Mouse (Mus musculus): ENCODE results near the gene Zfp65. TPM values are rescaled to one million over a fixed set of nuclear protein-coding genes. Genes with fewer than 3 reads are reported as not detected.

Gene Zfp65
- polyA plus RNA-seq (2014; fragmentation: Illumina TruSeq; extraction: RNeasy Lipid Tissue Mini Kit (QIAGEN cat#74804); ENCODE audit: insufficient read depth, low read depth, low replicate concordance): 3.7 TPM

GRCm38 (mm10) chr13:67728641-67729318 is at the start of gene Zfp65:
TSS of gene Zfp65 (minus strand) at chr13:67729173.

GRCm38 (mm10) chr13:67754333-67755306 is 25.6 kb upstream of the Zfp65 start, which contains the start of gene Zfp85:
TSS of gene Zfp85 (minus strand) at chr13:67755228.

DNA sequence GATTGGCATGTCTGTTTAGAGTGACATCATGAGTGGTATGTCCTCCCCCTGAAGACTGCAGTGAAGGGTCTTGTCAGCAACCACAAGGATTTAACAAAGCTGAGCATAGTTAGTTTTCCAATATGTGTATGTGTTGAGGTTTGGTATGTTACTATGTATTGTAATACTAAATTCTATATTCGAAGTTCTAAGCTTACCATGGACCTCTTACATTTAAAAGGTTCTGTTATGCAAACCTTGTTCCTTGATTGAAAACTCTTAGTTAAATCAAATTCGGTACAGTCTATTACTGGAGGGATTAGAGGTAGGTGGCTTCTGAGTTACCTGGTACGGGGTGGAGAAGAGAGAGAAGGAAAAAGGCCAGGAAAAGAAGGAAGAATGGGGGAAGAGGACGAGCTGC is 42.0 kb downstream of the Zfp65 start, which contains the start of gene Zfp738:
Gene Zfp738, minus strand, starts transcription at position 101 of the 400 bp plus-strand sequence.

Other genes with a start within 250 kb of the Zfp65 start
- gene Zfp874b, start 244.9 kb downstream of the Zfp65 start, polyA plus RNA-seq (2014; fragmentation: Illumina TruSeq; extraction: RNeasy Lipid Tissue Mini Kit (QIAGEN cat#74804); ENCODE audit: insufficient read depth, low read depth, low replicate concordance): 7.2 TPM
- gene Zfp58, start 228.6 kb downstream of the Zfp65 start, polyA plus RNA-seq (2014; fragmentation: Illumina TruSeq; extraction: RNeasy Lipid Tissue Mini Kit (QIAGEN cat#74804); ENCODE audit: insufficient read depth, low read depth, low replicate concordance): 5.1 TPM
- not detected for gene Gm26965, start 203.0 kb downstream of the Zfp65 start, polyA plus RNA-seq (2014; fragmentation: Illumina TruSeq; extraction: RNeasy Lipid Tissue Mini Kit (QIAGEN cat#74804); ENCODE audit: insufficient read depth, low read depth, low replicate concordance)
- gene Zfp87, start 203.0 kb downstream of the Zfp65 start, polyA plus RNA-seq (2014; fragmentation: Illumina TruSeq; extraction: RNeasy Lipid Tissue Mini Kit (QIAGEN cat#74804); ENCODE audit: insufficient read depth, low read depth, low replicate concordance): 21.7 TPM
- gene Zfp748, start 175.3 kb downstream of the Zfp65 start, polyA plus RNA-seq (2014; fragmentation: Illumina TruSeq; extraction: RNeasy Lipid Tissue Mini Kit (QIAGEN cat#74804); ENCODE audit: insufficient read depth, low read depth, low replicate concordance): 4.4 TPM
- gene Zfp729b, start 119.5 kb downstream of the Zfp65 start, polyA plus RNA-seq (2014; fragmentation: Illumina TruSeq; extraction: RNeasy Lipid Tissue Mini Kit (QIAGEN cat#74804); ENCODE audit: insufficient read depth, low read depth, low replicate concordance): 3.4 TPM
- gene Gm49345, start 91.4 kb downstream of the Zfp65 start, polyA plus RNA-seq (2014; fragmentation: Illumina TruSeq; extraction: RNeasy Lipid Tissue Mini Kit (QIAGEN cat#74804); ENCODE audit: insufficient read depth, low read depth, low replicate concordance): not detected
- 6.4 TPM for gene Zfp729a, start 91.4 kb downstream of the Zfp65 start, polyA plus RNA-seq (2014; fragmentation: Illumina TruSeq; extraction: RNeasy Lipid Tissue Mini Kit (QIAGEN cat#74804); ENCODE audit: insufficient read depth, low read depth, low replicate concordance)
- 3.3 TPM for gene Zfp738, start 42.1 kb downstream of the Zfp65 start, polyA plus RNA-seq (2014; fragmentation: Illumina TruSeq; extraction: RNeasy Lipid Tissue Mini Kit (QIAGEN cat#74804); ENCODE audit: insufficient read depth, low read depth, low replicate concordance)
- gene Zfp85, start 26.1 kb upstream of the Zfp65 start, polyA plus RNA-seq (2014; fragmentation: Illumina TruSeq; extraction: RNeasy Lipid Tissue Mini Kit (QIAGEN cat#74804); ENCODE audit: insufficient read depth, low read depth, low replicate concordance): 3.4 TPM
- gene Zfp493, start 50.5 kb upstream of the Zfp65 start, polyA plus RNA-seq (2014; fragmentation: Illumina TruSeq; extraction: RNeasy Lipid Tissue Mini Kit (QIAGEN cat#74804); ENCODE audit: insufficient read depth, low read depth, low replicate concordance): 1.5 TPM
- 2.9 TPM for gene Zfp273, start 84.6 kb upstream of the Zfp65 start, polyA plus RNA-seq (2014; fragmentation: Illumina TruSeq; extraction: RNeasy Lipid Tissue Mini Kit (QIAGEN cat#74804); ENCODE audit: insufficient read depth, low read depth, low replicate concordance)
- gene Gm10037, start 101.9 kb upstream of the Zfp65 start, polyA plus RNA-seq (2014; fragmentation: Illumina TruSeq; extraction: RNeasy Lipid Tissue Mini Kit (QIAGEN cat#74804); ENCODE audit: insufficient read depth, low read depth, low replicate concordance): 2.6 TPM
- not detected for gene BC048507, start 134.2 kb upstream of the Zfp65 start, polyA plus RNA-seq (2014; fragmentation: Illumina TruSeq; extraction: RNeasy Lipid Tissue Mini Kit (QIAGEN cat#74804); ENCODE audit: insufficient read depth, low read depth, low replicate concordance)

Measured in lung, adult 10 weeks (tissue).